Mouse (Mus musculus) CD4-positive naive resting alpha-beta T cell, adult 76 days (primary cell): Measurements from ENCODE around the gene Dda1. TPM values are rescaled to one million over a fixed set of nuclear protein-coding genes. Genes with fewer than 3 reads are reported as not detected.

Experiments used
- total RNA-seq: library from RNA; stranded (reverse); gene quantifications from one replicate; pipeline ENCODE4 v1.2.4, GENCODE M21; 2023

Dda1 gene
- 104 TPM for total RNA-seq

GRCm38 (mm10) chr8:71468916-71469315, at the start of gene Dda1:
Gene Dda1 (plus strand): TSS chr8:71469199.

GRCm38 (mm10) chr8:71463188-71464033, 5.6 kb upstream of the Dda1 start, which contains the start of gene Abhd8:
Gene Abhd8 (minus strand): TSS chr8:71463655.

GRCm38 (mm10) chr8:71464513-71465500, 4.2 kb upstream of the Dda1 start, which contains the start of gene Mrpl34:
Gene Mrpl34 (plus strand): TSS chr8:71464959.

GRCm38 (mm10) chr8:71485142-71486135, 16.4 kb downstream of the Dda1 start, which contains the start of gene Ano8:
Gene Ano8 (minus strand): TSS chr8:71485963.

GRCm38 (mm10) chr8:71487691-71488445, 18.9 kb downstream of the Dda1 start, which contains the start of gene Gtpbp3:
Gene Gtpbp3 (plus strand): TSS chr8:71488103.

GRCm38 (mm10) chr8:71511644-71512043, 42.6 kb downstream of the Dda1 start, which contains the start of gene Plvap:
Gene Plvap (minus strand): TSS chr8:71511752.

GRCm38 (mm10) chr8:71525226-71526050, 56.4 kb downstream of the Dda1 start, which contains the start of gene Ccdc194:
Gene Ccdc194 (minus strand): TSS chr8:71525711.

Other genes with a start within 250 kb of the Dda1 start
- 147 TPM for gene Myo9b, start 196.5 kb upstream of the Dda1 start, total RNA-seq
- 39.8 TPM for gene Haus8, start 196.3 kb upstream of the Dda1 start, total RNA-seq
- 304 TPM for gene Use1, start 102.4 kb upstream of the Dda1 start, total RNA-seq
- gene Ocel1, start 97.9 kb upstream of the Dda1 start, total RNA-seq = 23.7 TPM
- 5.0 TPM for gene Nr2f6, start 87.2 kb upstream of the Dda1 start, total RNA-seq
- gene Ushbp1, start 73.4 kb upstream of the Dda1 start, total RNA-seq = not detected
- 93.6 TPM for gene Babam1, start 72.3 kb upstream of the Dda1 start, total RNA-seq
- 1.3 TPM for gene Ankle1, start 63.2 kb upstream of the Dda1 start, total RNA-seq
- 80.8 TPM for gene Abhd8, start 5.5 kb upstream of the Dda1 start, total RNA-seq
- 20.2 TPM for gene Mrpl34, start 4.2 kb upstream of the Dda1 start, total RNA-seq
- 20.5 TPM for gene Ano8, start 16.8 kb downstream of the Dda1 start, total RNA-seq
- gene Gtpbp3, start 18.9 kb downstream of the Dda1 start, total RNA-seq = 10.3 TPM
- gene Plvap, start 42.6 kb downstream of the Dda1 start, total RNA-seq = 0.56 TPM
- gene Ccdc194, start 56.5 kb downstream of the Dda1 start, total RNA-seq = not detected
- 56.4 TPM for gene Bst2, start 68.3 kb downstream of the Dda1 start, total RNA-seq
- 27.1 TPM for gene Mvb12a, start 73.7 kb downstream of the Dda1 start, total RNA-seq
- 1.2 TPM for gene Tmem221, start 89.7 kb downstream of the Dda1 start, total RNA-seq
- not detected for gene Nxnl1, start 97.4 kb downstream of the Dda1 start, total RNA-seq
- gene Slc27a1, start 99.7 kb downstream of the Dda1 start, total RNA-seq = 5.5 TPM
- gene Pgls, start 123.0 kb downstream of the Dda1 start, total RNA-seq = 49.5 TPM
- gene Fam129c, start 128.4 kb downstream of the Dda1 start, total RNA-seq = 13.7 TPM
- 42.5 TPM for gene Colgalt1, start 141.8 kb downstream of the Dda1 start, total RNA-seq
- 0.53 TPM for gene Unc13a, start 202.6 kb downstream of the Dda1 start, total RNA-seq
- gene Jak3, start 207.1 kb downstream of the Dda1 start, total RNA-seq = 72.0 TPM
- gene Insl3, start 220.0 kb downstream of the Dda1 start, total RNA-seq = 50.8 TPM
- 0.53 TPM for gene B3gnt3, start 232.6 kb downstream of the Dda1 start, total RNA-seq